Mouse (Mus musculus): ENCODE data around the gene Sfxn1.
A peak's percentile ranks its signal among the peaks of the same experiment; 100 is the strongest.

Sfxn1 gene

DNA sequence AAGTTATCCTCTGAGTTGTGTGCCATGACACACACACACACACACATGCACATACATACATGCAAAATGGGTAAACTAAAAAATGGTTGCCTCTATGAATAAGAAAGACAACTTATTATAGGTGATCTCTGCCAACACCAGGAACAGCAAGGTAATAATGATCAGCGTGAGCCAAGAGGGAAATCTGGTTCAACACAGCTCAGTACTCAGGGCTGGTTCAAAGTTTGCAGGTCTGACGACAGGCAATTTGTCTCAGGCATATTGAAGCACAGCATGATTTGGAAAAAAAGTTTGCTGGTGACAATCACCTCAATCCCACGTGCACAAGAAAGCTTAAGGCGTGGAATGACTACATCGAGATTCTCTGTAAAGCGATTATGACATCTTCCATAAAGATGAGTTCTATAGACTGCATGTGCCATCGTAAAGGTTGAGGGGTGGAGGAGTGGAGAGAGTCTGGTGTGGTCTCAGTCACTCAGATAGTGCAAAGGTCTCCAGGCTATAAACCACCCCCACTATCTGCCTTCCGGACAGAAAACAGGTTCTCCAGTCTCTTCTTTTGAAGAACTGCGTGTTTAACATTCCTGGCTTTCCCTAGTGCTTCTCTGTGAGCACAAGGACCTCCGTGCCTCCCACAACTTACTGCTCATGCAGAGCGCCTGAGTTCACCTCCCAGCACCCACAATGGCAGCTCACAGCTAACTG lies 6.0 kb downstream of the Sfxn1 start:
- no peak for DNase-seq (ENCODE audit: low spot score)

DNA sequence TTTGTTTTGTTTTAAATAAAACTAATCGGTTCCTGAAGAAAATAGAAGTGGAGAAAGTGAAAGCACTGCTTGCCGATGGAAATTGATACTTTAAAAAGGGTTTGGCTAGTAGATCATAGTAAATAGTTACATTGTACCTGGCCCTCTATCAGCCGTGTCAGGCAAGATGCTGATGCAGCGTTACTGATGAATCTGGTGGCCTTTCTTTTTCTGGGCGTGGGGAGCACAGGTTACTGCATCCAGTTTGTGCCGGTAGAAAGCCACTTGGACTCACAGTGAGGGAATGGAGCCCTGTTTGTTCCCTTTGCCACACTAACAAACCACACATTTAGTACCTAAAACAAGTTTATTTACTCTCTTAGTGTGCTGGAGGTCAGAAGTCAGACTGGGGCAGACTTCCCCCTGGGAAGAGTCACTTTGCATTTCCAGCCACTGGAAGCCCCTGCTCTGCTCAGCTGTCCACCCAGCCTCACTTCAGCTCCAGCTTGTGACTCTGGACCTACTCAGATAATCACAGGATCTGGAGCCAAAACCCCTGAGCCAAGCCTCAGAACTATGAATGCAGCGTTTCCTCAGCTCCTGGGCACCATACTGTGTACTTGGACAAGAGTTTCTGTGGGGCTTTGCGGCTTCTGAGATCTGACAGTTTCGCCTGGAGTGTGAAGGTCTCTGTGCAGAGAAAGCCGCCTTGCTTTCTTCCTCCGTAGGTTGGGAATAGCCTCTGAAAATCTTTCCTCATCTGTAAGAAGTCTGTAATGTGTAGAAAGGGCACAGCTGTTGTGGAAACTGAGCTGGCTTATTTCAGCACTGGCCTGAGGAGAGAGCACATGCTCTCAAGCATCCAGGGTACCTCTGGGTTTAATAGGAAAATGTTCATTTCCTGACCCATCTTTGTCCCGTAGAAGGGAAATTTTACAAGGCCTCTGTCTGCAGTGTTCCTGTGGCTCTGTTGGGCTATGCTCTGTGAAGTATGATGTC lies 8.4 kb downstream of the Sfxn1 start:
- DNase-seq (ENCODE audit: low spot score): no peak

DNA sequence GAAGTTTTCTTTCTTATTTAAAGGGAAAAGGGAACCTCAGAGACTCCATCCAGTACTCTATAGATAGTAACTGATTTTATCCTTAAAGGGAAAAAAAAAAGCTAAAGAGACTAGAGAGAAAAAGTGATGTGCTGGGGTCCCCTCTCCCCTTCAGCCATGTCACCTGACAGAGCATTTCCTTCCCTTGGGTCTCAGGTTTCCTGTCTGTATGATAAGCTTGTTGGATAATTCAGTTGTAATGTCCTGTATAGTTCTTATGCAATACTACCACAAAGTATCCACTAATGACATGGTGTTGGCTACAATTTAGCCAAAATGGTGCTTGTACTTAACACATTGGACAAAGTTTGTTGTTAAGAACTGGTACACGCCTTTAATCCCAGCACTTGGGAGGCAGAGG lies 9.1 kb downstream of the Sfxn1 start:
- no peak for DNase-seq (ENCODE audit: low spot score)

- no peak for DNase-seq (ENCODE audit: low spot score)
These were observed 11.3 kb downstream of the Sfxn1 start for GRCm38 (mm10) chr13:54082946-54083345.

DNA sequence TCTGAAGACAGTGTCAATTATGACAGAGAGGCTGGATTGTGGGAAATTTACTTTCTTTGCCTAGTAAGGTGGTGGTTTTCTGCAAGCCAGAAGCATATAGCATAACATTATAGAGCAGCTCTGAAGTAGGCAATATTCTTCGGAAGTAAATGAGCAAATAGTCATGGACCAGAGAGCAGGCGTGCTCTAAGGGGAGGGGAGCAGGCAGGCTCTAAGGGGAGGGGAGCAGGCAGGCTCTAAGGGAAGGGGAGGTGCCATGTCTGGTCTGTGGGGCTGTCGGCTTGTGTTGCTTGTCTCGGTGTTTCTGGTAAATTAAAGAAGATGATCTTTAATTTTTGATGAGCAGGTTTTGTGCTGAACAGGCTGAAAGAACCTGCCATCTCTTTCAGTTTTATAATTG lies 12.5 kb downstream of the Sfxn1 start:
- no peak for DNase-seq (ENCODE audit: low spot score)

GRCm38 (mm10) chr13:54084826-54085225 lies 13.2 kb downstream of the Sfxn1 start:
- DNase-seq (ENCODE audit: low spot score): no peak

DNA sequence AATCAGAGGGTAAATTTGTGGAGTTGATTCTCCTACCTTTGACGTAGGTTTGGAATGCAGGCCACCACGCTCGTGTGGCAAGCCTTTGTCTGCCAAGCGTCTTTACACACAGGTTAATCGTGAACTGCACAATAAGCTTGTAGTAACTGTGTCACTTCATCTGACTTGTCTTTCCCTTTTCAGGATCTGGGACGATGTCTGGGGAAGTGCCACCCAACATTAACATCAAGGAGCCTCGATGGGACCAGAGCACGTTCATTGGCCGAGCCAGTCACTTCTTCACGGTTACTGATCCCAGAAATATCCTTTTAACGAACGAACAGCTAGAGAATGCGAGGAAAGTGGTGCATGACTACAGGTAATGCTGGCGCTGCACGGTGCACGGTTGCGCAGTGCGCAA lies 13.6 kb downstream of the Sfxn1 start:
- DNase-seq (ENCODE audit: low spot score): no peak

DNA sequence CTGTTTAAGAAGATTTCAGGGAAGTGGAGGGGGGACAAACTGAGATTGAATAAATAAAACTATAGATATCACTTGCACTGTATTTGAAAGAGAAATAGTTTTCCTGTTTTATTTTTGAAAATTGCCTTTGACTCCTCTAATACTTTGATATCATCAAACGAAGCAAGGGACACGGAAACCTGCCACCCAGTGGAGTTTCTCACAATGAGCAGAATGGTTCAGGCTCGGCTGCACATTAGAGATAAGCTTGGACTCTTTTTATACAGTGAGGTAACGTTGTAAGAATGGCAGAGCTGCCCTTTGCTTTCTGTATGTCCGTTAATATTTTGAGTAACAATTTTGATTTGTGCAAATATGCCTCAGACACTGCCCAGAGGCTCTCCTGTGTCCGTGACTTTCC lies 20.1 kb downstream of the Sfxn1 start:
- DNase-seq (ENCODE audit: low spot score): no peak

DNA sequence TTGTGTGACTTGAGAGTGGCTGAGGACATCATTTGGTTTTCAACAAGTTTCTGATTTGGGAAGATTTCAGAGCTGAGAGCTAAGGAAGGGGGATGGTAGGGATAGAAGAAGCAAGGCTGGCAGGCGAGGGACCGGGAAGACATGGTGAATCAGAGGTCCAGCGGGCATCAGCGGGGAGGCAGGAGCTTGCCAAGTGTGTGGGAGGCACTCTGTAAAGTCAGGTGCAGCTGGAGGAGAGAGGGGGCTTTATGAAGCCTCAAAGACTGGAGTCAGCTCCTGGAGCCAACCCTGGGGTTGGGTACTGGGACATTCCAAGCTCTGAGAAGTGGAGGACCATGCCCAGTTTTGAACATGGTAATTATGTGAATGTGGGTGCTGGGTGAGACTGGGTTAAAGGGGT lies 22.7 kb downstream of the Sfxn1 start:
- no peak for DNase-seq (ENCODE audit: low spot score)

DNA sequence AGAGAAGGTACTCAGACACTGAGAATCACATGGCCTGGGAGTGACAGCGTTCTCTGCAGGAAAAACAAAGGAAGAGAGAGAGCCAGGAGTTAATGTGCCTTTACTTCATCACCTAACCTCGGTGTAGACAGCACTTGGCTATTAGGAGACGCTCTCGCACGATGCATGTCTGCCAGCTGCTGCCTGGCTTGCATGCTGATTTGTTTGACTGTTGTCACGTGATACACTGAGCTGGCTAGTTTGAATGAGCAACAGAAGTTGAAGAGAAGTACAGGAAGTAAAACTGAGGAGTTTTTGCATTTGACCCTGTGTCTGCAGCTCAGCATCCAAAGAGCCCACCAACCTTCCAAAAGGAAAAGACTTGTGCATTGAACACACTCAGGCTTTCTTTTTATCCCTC lies 23.3 kb downstream of the Sfxn1 start:
- DNase-seq (ENCODE audit: low spot score): no peak

DNA sequence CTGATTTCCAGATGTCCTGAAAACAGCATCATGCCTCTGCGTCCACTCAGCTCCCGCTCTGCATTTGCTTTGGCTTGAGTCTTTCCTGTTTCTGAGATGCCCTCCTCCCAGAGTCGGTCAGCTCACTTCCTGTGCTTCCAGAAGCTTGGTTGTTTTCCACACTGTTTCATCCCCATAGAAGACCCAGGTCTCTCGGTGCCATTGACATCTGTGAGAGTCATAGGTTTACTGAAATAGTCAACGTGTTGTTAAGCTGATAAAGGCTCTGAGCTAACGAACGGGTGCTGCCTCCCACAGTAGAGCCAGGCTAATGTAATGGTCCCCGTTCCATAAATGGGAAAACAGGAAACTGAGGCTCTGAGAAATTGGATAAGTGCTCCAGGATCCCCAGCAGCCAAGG lies 24.1 kb downstream of the Sfxn1 start:
- DNase-seq (ENCODE audit: low spot score): no peak

DNA sequence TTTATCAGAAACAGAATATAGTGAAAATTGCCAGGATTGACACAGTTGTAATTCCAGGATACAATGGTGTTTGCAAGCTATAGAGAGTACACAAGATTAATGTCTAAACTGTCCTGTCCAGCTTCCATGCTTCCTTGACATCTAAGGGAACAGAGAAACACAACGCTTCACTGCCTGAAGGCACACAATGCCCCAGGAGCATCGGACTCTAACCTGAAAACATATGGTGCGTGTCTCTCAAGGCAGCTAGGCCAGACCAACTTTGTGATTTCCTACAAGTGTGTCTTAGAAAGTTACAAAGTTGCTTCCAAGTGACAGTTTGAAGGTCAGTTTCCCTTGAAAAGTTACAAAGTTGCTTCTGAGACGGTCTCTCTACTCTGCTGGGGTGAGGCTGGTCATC lies 25.6 kb downstream of the Sfxn1 start:
- DNase-seq (ENCODE audit: low spot score): no peak

GRCm38 (mm10) chr13:54097797-54098196 lies 26.1 kb downstream of the Sfxn1 start:
- DNase-seq (ENCODE audit: low spot score): no peak

- no peak for DNase-seq (ENCODE audit: low spot score)
These were observed 29.6 kb downstream of the Sfxn1 start for GRCm38 (mm10) chr13:54101031-54101820.

DNA sequence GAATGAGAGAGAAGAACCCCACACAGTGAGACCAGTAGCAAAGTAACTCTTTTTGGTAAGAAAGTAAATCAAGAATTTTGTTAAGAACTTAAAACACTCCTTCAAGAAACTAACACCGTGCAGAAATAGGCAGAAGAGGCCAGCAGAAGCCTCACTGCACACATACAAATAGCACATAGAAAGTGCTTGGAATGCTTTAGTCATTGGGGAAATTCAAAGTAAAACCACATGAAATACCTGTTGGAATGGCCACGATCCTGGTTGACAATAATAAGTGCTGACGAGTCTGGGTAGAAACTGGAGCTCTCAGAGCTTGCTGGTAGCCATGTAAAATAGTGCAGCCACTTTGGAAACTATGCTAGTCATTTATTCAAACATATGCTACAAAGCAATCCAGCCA lies 30.4 kb downstream of the Sfxn1 start:
- no peak for DNase-seq (ENCODE audit: low spot score)

DNA sequence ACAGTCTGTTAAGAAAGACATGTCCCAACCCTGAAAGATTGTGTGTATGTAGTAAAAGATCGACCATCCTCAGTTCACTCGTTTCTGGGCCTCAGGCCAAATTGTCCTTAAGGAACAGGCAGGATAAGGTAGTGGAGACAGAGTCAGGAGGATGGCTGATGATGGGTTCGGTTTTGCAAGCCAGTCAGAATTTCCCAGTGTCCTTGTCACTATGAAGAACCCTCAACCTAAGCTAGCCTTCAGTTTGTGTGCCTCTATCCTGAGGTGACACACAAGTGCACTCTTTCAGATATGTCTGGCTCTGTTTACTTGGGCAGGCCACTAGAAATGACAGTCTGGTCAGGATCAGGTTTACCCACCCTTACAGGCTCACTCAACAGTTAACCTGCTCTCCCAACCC lies 31.6 kb downstream of the Sfxn1 start:
- no peak for DNase-seq (ENCODE audit: low spot score)

DNA sequence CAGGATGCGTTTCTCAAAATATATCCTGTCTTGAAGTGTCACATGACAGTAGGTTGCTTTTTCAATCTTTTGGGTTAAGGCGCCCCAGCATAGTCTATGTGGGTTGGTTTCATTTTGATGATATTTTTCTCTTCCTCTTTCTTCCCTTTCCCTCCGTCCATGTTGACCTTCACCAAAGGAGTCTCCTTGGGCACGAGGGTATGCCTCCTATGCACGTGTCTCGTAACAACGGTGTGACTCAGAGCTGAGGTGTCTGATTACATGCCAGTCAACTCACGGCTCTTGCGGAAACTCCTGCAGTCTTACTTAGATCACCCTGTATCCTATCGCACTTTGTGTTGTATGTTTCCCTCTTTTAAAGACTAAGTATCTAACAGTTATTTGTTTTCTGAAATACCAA lies 32.2 kb downstream of the Sfxn1 start:
- no peak for DNase-seq (ENCODE audit: low spot score)

DNA sequence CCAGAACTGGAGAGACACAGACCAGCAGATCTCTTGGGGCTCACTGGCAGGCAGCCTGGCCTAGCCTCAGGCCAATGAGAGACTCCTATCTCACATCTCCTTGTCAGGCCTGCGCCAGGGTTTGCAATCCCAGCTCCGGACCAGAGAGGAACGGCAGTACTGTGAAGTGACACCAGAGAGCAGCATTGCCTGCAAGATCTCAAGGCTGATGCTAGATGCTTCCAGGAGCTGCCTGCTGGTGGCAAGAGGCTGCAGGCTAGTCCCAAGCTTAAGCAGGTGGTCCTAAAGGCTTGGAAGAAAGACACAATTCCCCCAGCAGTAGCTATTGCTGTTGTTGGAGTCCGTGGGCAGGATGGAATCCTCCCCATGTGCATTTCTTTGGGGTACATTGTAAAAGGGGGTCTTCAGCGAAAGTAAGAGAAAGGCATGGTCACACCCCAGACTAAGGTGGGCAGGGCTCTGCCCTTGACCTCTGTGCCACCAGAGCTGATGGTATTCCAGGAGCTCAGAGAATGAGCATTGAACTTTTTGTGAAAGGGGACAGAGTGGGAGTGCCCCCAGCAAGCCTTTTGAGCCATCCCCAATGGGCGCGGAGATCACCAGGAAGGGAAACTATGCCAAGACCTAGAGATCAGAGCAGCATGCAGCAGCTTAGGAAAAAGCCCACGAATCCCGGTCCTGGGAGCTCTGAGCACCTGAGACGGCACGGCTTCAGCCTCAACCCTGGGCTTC lies 42.3 kb downstream of the Sfxn1 start:
- peak; percentile 85 for DNase-seq (ENCODE audit: low spot score)

- DNase-seq (ENCODE audit: low spot score): no peak
These were observed 43.3 kb downstream of the Sfxn1 start for GRCm38 (mm10) chr13:54114931-54115330.

- DNase-seq (ENCODE audit: low spot score): no peak
These were observed 44.1 kb downstream of the Sfxn1 start for GRCm38 (mm10) chr13:54115779-54116178.

GRCm38 (mm10) chr13:54118355-54118754 lies 46.7 kb downstream of the Sfxn1 start:
- no peak for DNase-seq (ENCODE audit: low spot score)
